Mouse (Mus musculus) left cerebral cortex, postnatal 36 days (tissue): ENCODE data around the gene Il18. TPM values are rescaled to one million over a fixed set of nuclear protein-coding genes. Genes with fewer than 3 reads are reported as not detected.
A peak's percentile ranks its signal among the peaks of the same experiment; 100 is the strongest.

ENCODE experiments used
- DNase-seq, 2 experiments: peaks; one replicate each; pipeline ENCODE4 v3.0.0; 2021 to 2022; ENCODE audit warnings: low spot score in 2 of 2, mixed read lengths in 1 of 2
- intact Hi-C: fragments of 180-260 bp; cut with DNase I; formaldehyde crosslinking; loops from one replicate; pipeline ENCODE4 v1.15.1; 2025
- total RNA-seq, 2 experiments: library from RNA; stranded (reverse); gene quantifications; 2 replicates each; pipeline ENCODE4 v1.2.3; 2021

Gene Il18
- 10 to 100 TPM; 24.7 to 26.7 TPM for total RNA-seq

GRCm38 (mm10) chr9:50554241-50555093 lies at the start of gene Il18:
Il18 (plus strand) TSS chr9:50554827.
- peak; percentile 55 to 58 for DNase-seq
- intact Hi-C loops: no loop called here

- intact Hi-C loops: no loop called here
- no peak for DNase-seq
These were observed 49.2 kb upstream of the Il18 start for GRCm38 (mm10) chr9:50505405-50505804.

- intact Hi-C loops: no loop called here
- DNase-seq: no peak
These were observed 47.1 kb upstream of the Il18 start for GRCm38 (mm10) chr9:50507570-50507969.

GRCm38 (mm10) chr9:50515462-50515861 lies 39.2 kb upstream of the Il18 start:
- no peak for DNase-seq
- intact Hi-C loops: no loop called here

GRCm38 (mm10) chr9:50518781-50519180 lies 35.8 kb upstream of the Il18 start:
- DNase-seq: no peak
- intact Hi-C loops: no loop called here

GRCm38 (mm10) chr9:50520748-50521147 lies 33.9 kb upstream of the Il18 start:
- intact Hi-C loops: no loop called here
- DNase-seq: no peak

- intact Hi-C loops: no loop called here
These were observed 33.1 kb upstream of the Il18 start for GRCm38 (mm10) chr9:50521562-50521961.

GRCm38 (mm10) chr9:50522574-50522973 lies 32.1 kb upstream of the Il18 start:
- DNase-seq: no peak

More at GRCm38 (mm10) chr9:50521562-50521961, 33.1 kb upstream of the Il18 start:
- no peak for DNase-seq

GRCm38 (mm10) chr9:50524936-50525335 lies 29.7 kb upstream of the Il18 start:
- intact Hi-C loops: loop anchor here (5.0 kb wide), 1 partner anchor 203 kb away; no protein-coding TSS in a partner anchor
- DNase-seq: no peak

More at GRCm38 (mm10) chr9:50522574-50522973, 32.1 kb upstream of the Il18 start:
- intact Hi-C loops: no loop called here

- intact Hi-C loops: loop anchor here (5.0 kb wide), 1 partner anchor 203 kb away; no protein-coding TSS in a partner anchor
These were observed 29.0 kb upstream of the Il18 start for GRCm38 (mm10) chr9:50525585-50525984.

GRCm38 (mm10) chr9:50527860-50528259 lies 26.8 kb upstream of the Il18 start:
- intact Hi-C loops: loop anchor here (1.0 to 5.0 kb wide), 3 partner anchors 65 to 1033 kb away; no protein-coding TSS in a partner anchor
- DNase-seq: no peak

More at GRCm38 (mm10) chr9:50525585-50525984, 29.0 kb upstream of the Il18 start:
- DNase-seq: no peak

GRCm38 (mm10) chr9:50528293-50528892 lies 26.2 kb upstream of the Il18 start, which contains the start of gene Pts:
Pts (minus strand) TSS chr9:50528724.
- intact Hi-C loops: loop anchor here (1.0 to 5.0 kb wide), 3 partner anchors 65 to 1034 kb away; no protein-coding TSS in a partner anchor
- DNase-seq: peak; percentile 96 to 97

- intact Hi-C loops: no loop called here
- peak in 1 of 2 experiments; percentile 24 for DNase-seq
These were observed 23.7 kb upstream of the Il18 start for GRCm38 (mm10) chr9:50530890-50531289.

- intact Hi-C loops: no loop called here
- DNase-seq: no peak
These were observed 21.3 kb upstream of the Il18 start for GRCm38 (mm10) chr9:50533328-50533727.

GRCm38 (mm10) chr9:50533791-50534190 lies 20.8 kb upstream of the Il18 start:
- intact Hi-C loops: no loop called here
- DNase-seq: no peak

- intact Hi-C loops: no loop called here
- DNase-seq: no peak
These were observed 18.7 kb upstream of the Il18 start for GRCm38 (mm10) chr9:50535930-50536329.

- intact Hi-C loops: no loop called here
- no peak for DNase-seq
These were observed 18.0 kb upstream of the Il18 start for GRCm38 (mm10) chr9:50536603-50537135.

GRCm38 (mm10) chr9:50537295-50537694 lies 17.3 kb upstream of the Il18 start:
- intact Hi-C loops: no loop called here
- DNase-seq: no peak

- no peak for DNase-seq
- intact Hi-C loops: no loop called here
These were observed 14.5 kb upstream of the Il18 start for GRCm38 (mm10) chr9:50540170-50540569.

- DNase-seq: no peak
- intact Hi-C loops: no loop called here
These were observed 12.2 kb upstream of the Il18 start for GRCm38 (mm10) chr9:50542401-50542800.
